Mouse (Mus musculus) ES-E14 (cell line): ENCODE results near the gene Cstb. TPM values are rescaled to one million over a fixed set of nuclear protein-coding genes. Genes with fewer than 3 reads are reported as not detected.

Source experiments
- DNase-seq: peaks from one replicate; pipeline ENCODE4 v3.0.0-alpha.2; 2013; ENCODE audit warnings: low read depth, low spot score
- H3K27ac ChIP-seq: 2 replicates; pipeline ENCODE4 v1.5.1; 2012; ENCODE audit warnings: low read depth, mild to moderate bottlenecking, low read length, moderate library complexity, mixed read lengths; ENCODE audit not compliant: poor library complexity, insufficient read depth, severe bottlenecking
- H3K36me3 ChIP-seq: 2 replicates; pipeline ENCODE4 v1.6.1; 2012; ENCODE audit warnings: mild to moderate bottlenecking, low read length, moderate library complexity, mixed read lengths; ENCODE audit not compliant: control insufficient read depth, poor library complexity, insufficient read depth, severe bottlenecking
- H3K4me1 ChIP-seq, 2 experiments: fragments of 150-350 bp in 1 of 2; sonication (generic) in 1 of 2; 2 replicates each; pipeline ENCODE4 v1.6.1; 2012; ENCODE audit warnings: low read length in 2 of 2, mild to moderate bottlenecking in 1 of 2, mixed read lengths in 1 of 2; ENCODE audit not compliant: control insufficient read depth in 2 of 2, insufficient read depth in 2 of 2, poor library complexity in 1 of 2
- H3K4me3 ChIP-seq, 2 experiments: fragments of 150-350 bp in 1 of 2; sonication (generic) in 1 of 2; 2 replicates each; pipeline ENCODE4 v1.5.1; 2012; ENCODE audit warnings: low read length in 2 of 2, low read depth in 1 of 2, mild to moderate bottlenecking in 1 of 2, mixed read lengths in 1 of 2; ENCODE audit not compliant: insufficient read depth in 1 of 2, poor library complexity in 1 of 2, severe bottlenecking in 1 of 2
- H3K9ac ChIP-seq: 2 replicates; pipeline ENCODE4 v1.6.1; 2012; ENCODE audit warnings: low read depth, mild to moderate bottlenecking, low read length, mixed read lengths; ENCODE audit not compliant: poor library complexity, insufficient read depth, severe bottlenecking
- H3K9me3 ChIP-seq: fragments of 150-350 bp; sonication (generic); 2 replicates; pipeline ENCODE4 v1.6.1; 2012; ENCODE audit warnings: low read depth, mild to moderate bottlenecking, low read length; ENCODE audit not compliant: control insufficient read depth, insufficient read depth
- CHD2 ChIP-seq: IDR thresholded peaks from 2 replicates; pipeline ENCODE4 v1.6.1; 2014; ENCODE audit warnings: mild to moderate bottlenecking, low read depth, low read length, inconsistent platforms
- HCFC1 ChIP-seq: IDR thresholded peaks from 2 replicates; pipeline ENCODE4 v1.6.1; 2012; ENCODE audit warnings: low read length, inconsistent platforms, borderline replicate concordance; ENCODE audit not compliant: insufficient read depth
- MAFK ChIP-seq: IDR thresholded peaks from 2 replicates; pipeline ENCODE4 v1.6.1; 2014; ENCODE audit warnings: mild to moderate bottlenecking, low read depth, low read length, inconsistent platforms; ENCODE audit not compliant: insufficient read depth
- ZC3H11A ChIP-seq: IDR thresholded peaks from 2 replicates; pipeline ENCODE4 v1.6.1; 2012; ENCODE audit warnings: low read depth, mild to moderate bottlenecking, inconsistent platforms, low read length, borderline replicate concordance
- ZNF384 ChIP-seq: IDR thresholded peaks from 2 replicates; pipeline ENCODE4 v1.6.1; 2012; ENCODE audit warnings: low read depth, low read length, inconsistent platforms
- in situ Hi-C, 2 experiments: fragments of 600-800 bp; cut with MboI; formaldehyde crosslinking; loops; one replicate each; pipeline ENCODE4 v1.15.1; 2025; ENCODE audit warnings: low sequenced_read_pairs in 2 of 2, inconsistent platforms in 1 of 2; ENCODE audit not compliant: unreplicated experiment in 2 of 2
- total RNA-seq: library from RNA; depleted of rRNA; stranded (reverse); fragments of 300-350 nt; gene quantifications from 2 replicates; pipeline ENCODE4 v1.2.3, GENCODE M21; 2012

Cstb gene
- total RNA-seq, 1 experiment, result 150 TPM

DNA sequence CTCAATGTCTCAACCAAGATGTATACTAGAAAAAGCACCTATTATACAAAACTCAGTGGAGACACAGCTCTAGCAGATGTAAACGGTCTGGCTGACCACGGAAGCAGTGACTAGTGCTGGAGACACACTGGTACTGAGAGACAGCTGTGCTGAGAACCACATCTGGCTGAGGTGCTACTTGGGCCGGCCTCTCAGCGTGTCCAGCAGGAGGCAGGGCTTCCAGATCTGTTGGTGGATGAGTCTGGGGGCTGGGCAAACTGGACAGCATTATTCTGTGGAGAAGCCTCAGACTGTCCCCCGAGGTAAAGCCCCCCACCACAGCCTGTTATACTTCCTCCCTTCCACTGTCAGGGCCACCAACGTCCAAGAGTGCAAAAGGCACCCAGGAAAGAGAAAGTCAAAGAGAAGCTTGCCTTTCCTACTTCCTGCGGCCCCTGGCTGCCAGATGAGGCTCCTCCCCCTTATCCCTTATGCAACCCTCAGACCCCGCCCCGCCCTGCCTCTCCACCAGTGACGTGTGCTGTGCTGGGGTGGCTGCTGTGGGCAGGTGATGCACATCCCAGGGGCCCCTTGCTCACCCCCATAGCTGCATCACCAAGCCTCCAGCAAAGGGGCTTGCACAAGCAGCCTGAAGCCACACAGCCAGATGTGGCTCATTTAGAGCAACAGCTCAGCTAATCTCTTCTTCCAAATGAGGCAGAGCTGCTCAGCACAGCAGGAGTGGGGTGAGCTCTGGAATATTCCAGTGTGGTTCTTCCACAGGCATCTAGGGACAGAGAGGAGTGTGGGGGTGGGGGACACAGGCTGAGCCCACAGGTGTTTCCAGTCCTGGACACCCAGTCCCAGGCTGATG lies 32.3 kb downstream of the Cstb start:
- Histone ChIP-seq H3K27ac (no peak overlapping the region), H3K4me1 (peaks cover under 1 to 5% of the 10 kb centered on the region in 2 experiments; a peak in 1 of 4 replicates), H3K9me3 (no peaks in the 10 kb centered on the region), H3K4me3 (no peak overlapping the region), H3K9ac (no peak overlapping the region), H3K36me3 (peaks cover 3% of the 10 kb centered on the region; the same call in 1 of the 2 replicates)
- TF ChIP-seq HCFC1 (no peak), ZNF384 (no peak), ZC3H11A (no peak), CHD2 (no peak), MAFK (no peak)
- in situ Hi-C loops, result no loop called here
- DNase-seq, result no peak

DNA sequence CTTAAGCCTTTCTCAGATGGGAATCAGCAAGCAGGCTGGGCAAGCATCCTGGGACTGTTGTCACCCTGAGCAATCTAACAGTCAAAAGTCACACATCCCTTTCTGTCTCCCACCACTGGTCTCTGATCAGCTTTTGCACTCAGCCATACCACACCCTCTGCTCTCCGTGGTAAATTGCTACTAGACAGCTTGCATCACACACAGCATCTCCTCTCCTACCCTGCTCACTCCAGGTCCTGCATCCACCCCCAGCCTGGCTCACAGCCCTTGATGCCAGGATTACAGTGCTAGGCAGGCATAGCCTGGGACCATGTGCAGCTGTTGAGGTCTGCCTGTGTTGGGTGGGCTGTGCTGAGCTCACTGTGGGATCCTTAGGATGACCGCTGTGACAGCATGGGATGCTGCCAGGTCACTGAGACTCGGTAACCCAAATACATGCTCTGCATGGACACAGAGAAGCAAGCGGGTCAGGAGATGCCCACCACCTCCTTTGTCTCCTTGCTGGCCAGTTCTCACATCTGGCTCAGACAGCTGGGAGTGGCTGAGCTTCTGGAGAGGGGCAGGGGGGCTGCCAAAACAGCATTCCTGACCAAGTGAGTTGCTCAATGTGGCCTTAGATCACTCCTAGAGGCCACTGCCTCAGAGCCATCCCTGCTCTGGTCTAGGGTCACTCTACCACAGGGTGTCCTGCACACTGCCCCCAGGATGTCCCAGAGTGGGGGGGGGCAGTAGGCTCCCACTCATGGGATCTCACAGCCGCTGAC lies 33.1 kb downstream of the Cstb start:
- H3K27ac ChIP-seq, result no peak overlapping the region
- no peak for DNase-seq

DNA sequence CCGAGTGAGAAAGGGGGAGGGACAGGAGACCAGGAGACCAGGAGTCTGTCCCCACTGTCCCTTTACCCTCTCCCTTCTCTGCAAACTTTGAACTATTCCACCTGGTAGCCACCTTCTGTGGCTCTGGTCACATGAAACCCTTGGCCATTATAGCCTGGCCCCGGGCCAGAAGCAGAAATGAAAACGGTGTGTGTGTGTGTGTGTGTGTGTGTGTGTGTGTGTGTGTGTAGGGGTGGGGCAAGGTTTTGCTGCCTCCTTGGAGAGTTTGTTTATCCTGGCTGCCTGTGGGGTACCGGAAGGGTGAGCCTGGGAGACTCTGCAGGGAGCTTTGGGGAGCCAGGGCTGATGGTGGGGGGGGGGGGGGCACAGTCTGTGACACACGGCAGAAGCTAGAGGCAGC lies 35.0 kb downstream of the Cstb start:
- Histone ChIP-seq H3K27ac (no peak overlapping the region), H3K4me1 (peaks cover 3 to 15% of the 10 kb centered on the region in 2 experiments; a peak in 1 of 4 replicates), H3K9ac (no peak overlapping the region), H3K9me3 (no peaks in the 10 kb centered on the region), H3K4me3 (no peak overlapping the region), H3K36me3 (peaks cover 3% of the 10 kb centered on the region; the same call in 1 of the 2 replicates)
- TF ChIP-seq ZC3H11A, result no peak
- TF ChIP-seq MAFK, result no peak
- no peak for TF ChIP-seq HCFC1
- TF ChIP-seq ZNF384, result no peak
- TF ChIP-seq CHD2, result no peak
- in situ Hi-C loops, result no loop called here
- no peak for DNase-seq

More for the DNA sequence above, 33.1 kb downstream of the Cstb start:
- in situ Hi-C loops, result no loop called here
- H3K36me3 ChIP-seq, result peaks cover 3% of the 10 kb centered on the region; the same call in 1 of the 2 replicates
- H3K9ac ChIP-seq, result no peak overlapping the region
- peaks cover 3 to 7% of the 10 kb centered on the region in 2 experiments; a peak in 1 of 4 replicates for H3K4me1 ChIP-seq
- H3K4me3 ChIP-seq, result no peak overlapping the region
- no peaks in the 10 kb centered on the region for H3K9me3 ChIP-seq
- TF ChIP-seq MAFK, result no peak
- no peak for TF ChIP-seq ZC3H11A
- no peak for TF ChIP-seq CHD2
- TF ChIP-seq HCFC1, result no peak
- TF ChIP-seq ZNF384, result no peak

DNA sequence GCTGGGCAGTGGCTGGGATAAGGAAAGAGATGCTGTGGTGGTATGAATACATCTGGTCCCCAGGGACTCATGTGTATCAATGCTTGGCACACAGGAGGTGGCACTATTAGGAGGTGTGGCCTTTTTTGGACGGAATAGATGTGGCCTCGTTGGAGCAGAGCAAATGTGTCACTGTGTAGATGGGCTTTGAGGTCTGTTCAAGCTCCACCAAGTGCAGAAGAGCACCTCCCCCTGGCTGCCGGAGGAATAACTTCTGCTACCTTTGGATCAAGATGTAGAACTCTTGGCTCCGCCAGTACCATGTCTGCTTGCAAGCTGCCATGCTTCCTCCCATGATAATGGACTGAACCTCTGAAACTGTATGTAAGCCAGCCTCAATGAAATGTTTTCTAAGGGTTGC lies 36.3 kb downstream of the Cstb start:
- H3K4me1 ChIP-seq, result peaks cover 3 to 15% of the 10 kb centered on the region in 2 experiments; a peak in 1 of 4 replicates
- H3K4me3 ChIP-seq, result no peak overlapping the region
- DNase-seq, result no peak
- H3K27ac ChIP-seq, result no peak overlapping the region
- TF ChIP-seq ZC3H11A (no peak), MAFK (no peak), HCFC1 (no peak), CHD2 (no peak), ZNF384 (no peak)
- in situ Hi-C loops, result no loop called here
- H3K9me3 ChIP-seq, result no peaks in the 10 kb centered on the region
- H3K9ac ChIP-seq, result no peak overlapping the region
- H3K36me3 ChIP-seq, result no peaks in the 10 kb centered on the region
